Mouse (Mus musculus) cerebellum, adult 9-10 months (tissue): ENCODE data around the gene Tmem132c.

Experiments used
- DNase-seq: peaks from one replicate; pipeline ENCODE4 v3.0.0; 2022

Tmem132c gene

GRCm38 (mm10) chr5:127499151-127499827 is 257.7 kb downstream of the Tmem132c start:
- no peak for DNase-seq

GRCm38 (mm10) chr5:127502838-127503237 is 261.2 kb downstream of the Tmem132c start:
- DNase-seq = no peak

- DNase-seq = no peak
These were observed 264.1 kb downstream of the Tmem132c start for GRCm38 (mm10) chr5:127505697-127506096.

GRCm38 (mm10) chr5:127511653-127512052 is 270.0 kb downstream of the Tmem132c start:
- DNase-seq = no peak

GRCm38 (mm10) chr5:127515960-127516359 is 274.4 kb downstream of the Tmem132c start:
- peak; percentile 72 for DNase-seq

- DNase-seq = peak; percentile 69
These were observed 281.3 kb downstream of the Tmem132c start for GRCm38 (mm10) chr5:127522744-127523476.

- DNase-seq = no peak
These were observed 285.9 kb downstream of the Tmem132c start for GRCm38 (mm10) chr5:127527344-127527974.

- DNase-seq = no peak
These were observed 295.9 kb downstream of the Tmem132c start for GRCm38 (mm10) chr5:127537508-127537907.

GRCm38 (mm10) chr5:127546585-127546991 is 305.0 kb downstream of the Tmem132c start:
- DNase-seq = peak; percentile 96

GRCm38 (mm10) chr5:127548136-127548535 is 306.5 kb downstream of the Tmem132c start:
- no peak for DNase-seq

- DNase-seq = no peak
These were observed 319.5 kb downstream of the Tmem132c start for GRCm38 (mm10) chr5:127561086-127561485.

- no peak for DNase-seq
These were observed 325.6 kb downstream of the Tmem132c start for GRCm38 (mm10) chr5:127567165-127567741.

GRCm38 (mm10) chr5:127577419-127577818 is 335.8 kb downstream of the Tmem132c start:
- peak; percentile 52 for DNase-seq

GRCm38 (mm10) chr5:127583658-127584057 is 342.1 kb downstream of the Tmem132c start:
- DNase-seq = no peak

GRCm38 (mm10) chr5:127587854-127588253 is 346.2 kb downstream of the Tmem132c start:
- no peak for DNase-seq

GRCm38 (mm10) chr5:127592406-127592805 is 350.8 kb downstream of the Tmem132c start:
- DNase-seq = no peak

- DNase-seq = no peak
These were observed 351.2 kb downstream of the Tmem132c start for GRCm38 (mm10) chr5:127592854-127593253.

GRCm38 (mm10) chr5:127595676-127596075 is 354.1 kb downstream of the Tmem132c start:
- DNase-seq = no peak

GRCm38 (mm10) chr5:127596862-127597261 is 355.3 kb downstream of the Tmem132c start:
- DNase-seq = no peak

- DNase-seq = no peak
These were observed 361.4 kb downstream of the Tmem132c start for GRCm38 (mm10) chr5:127602996-127603395.

- no peak for DNase-seq
These were observed 365.9 kb downstream of the Tmem132c start for GRCm38 (mm10) chr5:127607507-127607906.

GRCm38 (mm10) chr5:127609191-127609714 is 367.6 kb downstream of the Tmem132c start:
- no peak for DNase-seq
